Mouse (Mus musculus) megakaryocyte, embryonic 14.5 days (primary cell): ENCODE data around the gene AA986860.

Experiments used
- FLI1 ChIP-seq: IDR thresholded peaks from 2 replicates; pipeline ENCODE4 v1.6.1; 2012; ENCODE audit warnings: low read length, inconsistent platforms, mixed read lengths
- GATA1 ChIP-seq: IDR thresholded peaks from 3 replicates; pipeline ENCODE4 v1.6.1; 2012; ENCODE audit warnings: mixed read lengths, low read length, inconsistent platforms, borderline replicate concordance

GRCm38 (mm10) chr1:130716513-130717290 is 15.1 kb upstream of the AA986860 start:
- TF ChIP-seq GATA1 (no peak), FLI1 (no peak)
